Mouse (Mus musculus) testis, postnatal 14 days (tissue): ENCODE data around the gene Obscn.
A peak's percentile ranks its signal among the peaks of the same experiment; 100 is the strongest.

Experiments used
- DNase-seq: peaks from one replicate; pipeline ENCODE4 v3.0.0; 2021; ENCODE audit warnings: low spot score

Gene Obscn

GRCm38 (mm10) chr11:59051031-59051430 lies 85.2 kb downstream of the Obscn start:
- DNase-seq, result peak; percentile 60

- no peak for DNase-seq
Measured at GRCm38 (mm10) chr11:59044703-59045330, 91.4 kb downstream of the Obscn start.

GRCm38 (mm10) chr11:59029003-59029402 lies 107.2 kb downstream of the Obscn start:
- no peak for DNase-seq

- no peak for DNase-seq
Measured at GRCm38 (mm10) chr11:59026411-59026810, 109.8 kb downstream of the Obscn start.

GRCm38 (mm10) chr11:59015052-59015451 lies 121.2 kb downstream of the Obscn start:
- no peak for DNase-seq

- no peak for DNase-seq
Measured at GRCm38 (mm10) chr11:59002327-59003079, 133.7 kb downstream of the Obscn start.

- DNase-seq, result no peak
Measured at GRCm38 (mm10) chr11:59000635-59001034, 135.6 kb downstream of the Obscn start.

GRCm38 (mm10) chr11:58999830-59000229 lies 136.4 kb downstream of the Obscn start:
- no peak for DNase-seq

GRCm38 (mm10) chr11:58999158-58999557 lies 137.0 kb downstream of the Obscn start:
- no peak for DNase-seq

GRCm38 (mm10) chr11:58997541-58997940 lies 138.7 kb downstream of the Obscn start:
- DNase-seq, result no peak

- DNase-seq, result no peak
Measured at GRCm38 (mm10) chr11:58995807-58996370, 140.3 kb downstream of the Obscn start.

GRCm38 (mm10) chr11:58995061-58995806 lies 141.0 kb downstream of the Obscn start:
- DNase-seq, result no peak

- peak; percentile 63 for DNase-seq
Measured at GRCm38 (mm10) chr11:58994337-58994826, 141.8 kb downstream of the Obscn start.

GRCm38 (mm10) chr11:58993091-58993670 lies 143.0 kb downstream of the Obscn start:
- no peak for DNase-seq

- no peak for DNase-seq
Measured at GRCm38 (mm10) chr11:58991911-58992310, 144.3 kb downstream of the Obscn start.

GRCm38 (mm10) chr11:58990794-58991193 lies 145.4 kb downstream of the Obscn start:
- DNase-seq, result no peak

GRCm38 (mm10) chr11:58990141-58990540 lies 146.1 kb downstream of the Obscn start:
- no peak for DNase-seq

GRCm38 (mm10) chr11:58989166-58989565 lies 147.0 kb downstream of the Obscn start:
- DNase-seq, result no peak

GRCm38 (mm10) chr11:58985299-58985917 lies 150.8 kb downstream of the Obscn start:
- no peak for DNase-seq

- no peak for DNase-seq
Measured at GRCm38 (mm10) chr11:58984657-58985056, 151.5 kb downstream of the Obscn start.

- no peak for DNase-seq
Measured at GRCm38 (mm10) chr11:58983691-58984341, 152.4 kb downstream of the Obscn start.
